Mouse (Mus musculus) c-Kit-positive CD71-positive TER-119-negative erythroid progenitor cells, embryonic 14.5 days (primary cell): ENCODE measurements around the gene Hsd17b1.
A peak's percentile ranks its signal among the peaks of the same experiment; 100 is the strongest.

Experiments used
- DNase-seq: peaks from one replicate; pipeline ENCODE4 v3.0.0-alpha.2; 2013; ENCODE audit warnings: low read depth

The Hsd17b1 gene

GRCm38 (mm10) chr11:101078121-101078520, at the start of gene Hsd17b1:
TSS of gene Hsd17b1 (plus strand) at chr11:101078411.
- no peak for DNase-seq

- DNase-seq = no peak
Measured at GRCm38 (mm10) chr11:101029320-101029719, 48.9 kb upstream of the Hsd17b1 start.

GRCm38 (mm10) chr11:101030136-101030807, 47.9 kb upstream of the Hsd17b1 start:
- no peak for DNase-seq

- no peak for DNase-seq
Measured at GRCm38 (mm10) chr11:101030808-101031156, 47.4 kb upstream of the Hsd17b1 start.

DNA sequence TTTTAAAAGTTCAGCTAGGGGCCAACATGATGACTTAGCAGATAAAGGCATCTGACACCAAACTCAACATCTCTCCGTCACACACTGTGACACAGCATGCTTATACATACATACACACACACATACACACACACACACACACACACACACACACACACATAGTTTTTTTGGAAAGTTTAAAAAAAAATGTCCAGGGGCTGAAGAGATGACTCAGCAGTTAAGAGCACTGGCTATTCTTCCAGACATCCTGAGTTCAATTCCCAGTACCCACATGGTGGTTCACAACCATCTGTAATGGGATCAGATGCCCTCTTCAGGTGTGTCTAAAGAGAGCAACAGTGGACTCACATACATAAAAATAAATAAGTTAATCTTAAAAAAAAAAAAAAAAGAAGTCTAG, 46.7 kb upstream of the Hsd17b1 start:
- no peak for DNase-seq

DNA sequence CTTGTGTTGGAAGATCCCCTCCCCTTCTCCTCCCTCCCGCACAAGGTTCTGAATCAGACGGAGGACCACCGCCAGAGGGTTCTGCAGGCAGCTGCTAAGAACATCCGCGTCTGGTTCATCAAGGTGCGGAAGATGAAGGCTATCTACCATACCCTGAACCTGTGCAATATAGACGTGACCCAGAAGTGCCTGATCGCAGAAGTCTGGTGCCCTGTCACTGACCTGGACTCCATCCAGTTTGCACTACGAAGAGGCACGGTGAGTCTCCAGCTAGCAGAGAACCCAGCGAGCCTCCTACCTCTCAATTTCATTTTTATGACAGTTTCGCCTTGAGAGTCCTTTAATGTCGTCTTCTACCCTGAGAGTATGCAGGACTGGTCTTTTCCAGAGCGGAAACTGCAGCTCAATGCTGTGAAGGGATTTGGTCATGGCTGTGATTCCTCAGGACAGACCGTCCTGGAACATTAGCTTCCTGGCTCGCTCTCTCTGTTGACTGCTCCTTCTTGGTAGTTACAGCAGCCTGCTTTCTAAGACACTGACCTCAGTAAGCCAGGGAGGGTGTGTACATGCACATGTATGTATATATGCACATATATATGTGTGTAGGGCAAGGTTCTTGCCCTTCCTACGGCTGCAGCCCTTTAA, 44.2 kb upstream of the Hsd17b1 start:
- DNase-seq = no peak

DNA sequence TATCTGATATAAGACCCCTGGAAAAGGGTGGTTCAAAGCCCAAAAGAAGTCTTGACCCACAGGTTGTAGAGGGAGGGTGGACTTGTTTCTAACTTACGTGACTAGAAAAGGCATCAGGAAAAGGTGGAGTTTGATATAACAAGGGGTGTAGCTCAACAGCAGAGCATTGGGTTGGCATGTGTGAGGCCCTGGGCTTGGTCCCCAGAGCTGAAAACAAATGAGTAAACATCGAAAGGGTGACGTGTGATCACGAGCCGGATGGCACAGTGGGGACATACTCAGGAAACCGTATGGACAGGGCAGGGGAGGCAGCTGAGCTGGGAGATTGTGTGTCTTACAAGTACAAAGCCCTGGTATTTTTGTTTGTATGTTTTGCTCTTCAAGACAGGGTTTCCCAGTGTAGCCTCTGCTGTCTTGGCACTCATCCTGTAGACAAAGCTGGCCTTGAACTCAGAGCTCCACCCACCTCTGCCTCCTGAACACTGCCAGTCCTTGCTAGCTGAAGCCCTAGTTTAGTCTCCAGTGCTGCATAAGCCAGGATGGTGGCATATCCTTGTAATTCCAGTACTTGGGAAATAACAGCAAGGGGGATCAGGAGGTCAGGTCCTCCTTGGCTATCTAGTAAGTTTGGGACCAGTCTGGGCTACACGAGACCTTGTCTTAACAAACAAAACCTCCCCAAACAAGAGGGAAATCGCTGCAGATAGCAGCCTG, 43.4 kb upstream of the Hsd17b1 start:
- no peak for DNase-seq

DNA sequence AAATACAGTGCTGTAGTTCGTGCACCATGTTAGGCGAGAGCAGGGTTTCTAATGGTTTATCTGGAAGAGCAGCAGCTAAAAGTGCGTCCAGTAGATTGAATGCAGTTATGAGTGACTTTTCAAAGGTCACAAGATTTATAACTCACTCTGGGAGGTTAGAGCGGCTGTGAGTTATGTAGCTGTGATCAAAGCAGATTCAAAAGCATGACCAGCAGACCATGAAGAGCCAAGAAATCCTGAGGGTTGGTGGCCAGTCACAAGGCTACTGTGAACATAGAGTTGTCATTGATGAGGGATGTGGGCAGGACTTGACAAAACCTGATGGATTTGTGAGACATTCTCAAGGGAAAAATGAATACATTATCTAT, 42.9 kb upstream of the Hsd17b1 start:
- DNase-seq = no peak

- DNase-seq = no peak
Measured at GRCm38 (mm10) chr11:101037795-101038194, 40.4 kb upstream of the Hsd17b1 start.

- DNase-seq = no peak
Measured at GRCm38 (mm10) chr11:101045826-101046225, 32.4 kb upstream of the Hsd17b1 start.

GRCm38 (mm10) chr11:101046440-101046839, 31.8 kb upstream of the Hsd17b1 start:
- DNase-seq = no peak

DNA sequence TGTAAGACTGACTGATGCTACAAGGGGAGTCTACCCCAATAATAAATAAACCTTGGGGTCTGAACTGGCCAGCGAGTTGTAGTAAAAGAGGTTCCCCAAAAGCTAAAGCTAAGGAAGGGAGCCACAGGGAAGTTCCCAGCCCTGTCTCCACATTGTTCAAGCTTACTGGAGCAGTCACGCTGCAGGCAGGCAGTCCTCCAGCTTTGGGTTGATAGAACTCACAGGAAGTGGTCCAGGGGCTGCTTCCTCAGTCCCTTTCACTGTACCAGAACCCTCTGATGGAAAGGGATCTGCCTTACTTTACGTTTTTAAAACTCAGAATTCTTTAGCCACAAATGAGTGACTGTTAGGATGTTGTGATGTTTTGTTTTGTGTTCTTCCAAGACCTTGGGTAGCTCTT, 30.7 kb upstream of the Hsd17b1 start:
- no peak for DNase-seq

DNA sequence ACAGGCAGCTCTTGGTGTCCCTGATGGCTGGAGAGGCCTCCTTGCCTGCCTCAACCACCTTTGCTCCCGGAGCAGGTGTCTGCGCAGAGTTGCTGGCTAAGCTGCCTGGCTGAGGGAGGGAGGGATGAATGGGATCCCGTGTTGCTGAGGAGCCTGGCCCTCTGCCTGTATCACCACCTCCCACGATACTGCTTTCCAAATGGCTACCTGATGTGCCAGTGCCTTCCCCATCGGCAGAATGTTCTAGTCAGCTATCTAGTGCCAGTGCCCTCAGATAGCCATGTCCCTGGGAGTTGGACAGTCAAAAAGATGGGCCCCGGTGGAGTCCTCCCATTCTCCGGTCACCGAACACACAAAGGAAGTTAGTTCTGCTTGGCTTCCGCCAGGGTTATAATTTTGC, 27.9 kb upstream of the Hsd17b1 start:
- DNase-seq = no peak

- no peak for DNase-seq
Measured at GRCm38 (mm10) chr11:101051051-101051493, 27.1 kb upstream of the Hsd17b1 start.

DNA sequence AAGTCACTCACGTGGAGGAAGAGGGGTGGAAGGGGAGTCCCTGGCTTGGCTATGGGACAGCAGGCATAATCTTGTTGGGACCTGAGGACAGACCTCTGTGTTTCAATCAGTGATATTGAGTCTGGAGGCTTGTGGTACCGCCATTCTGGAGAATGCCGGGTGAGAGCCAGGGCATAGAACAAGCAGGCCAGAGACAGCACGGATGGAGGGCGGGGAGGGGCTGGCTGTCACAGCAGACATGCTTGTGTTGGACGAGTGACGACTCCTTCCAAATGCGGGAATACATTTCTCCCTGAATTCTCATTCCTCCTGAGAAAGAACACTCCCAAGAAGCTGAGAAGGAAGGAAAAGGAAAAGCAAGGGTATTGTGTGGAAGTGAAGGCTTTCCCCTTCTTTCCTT, 26.6 kb upstream of the Hsd17b1 start:
- DNase-seq = no peak

DNA sequence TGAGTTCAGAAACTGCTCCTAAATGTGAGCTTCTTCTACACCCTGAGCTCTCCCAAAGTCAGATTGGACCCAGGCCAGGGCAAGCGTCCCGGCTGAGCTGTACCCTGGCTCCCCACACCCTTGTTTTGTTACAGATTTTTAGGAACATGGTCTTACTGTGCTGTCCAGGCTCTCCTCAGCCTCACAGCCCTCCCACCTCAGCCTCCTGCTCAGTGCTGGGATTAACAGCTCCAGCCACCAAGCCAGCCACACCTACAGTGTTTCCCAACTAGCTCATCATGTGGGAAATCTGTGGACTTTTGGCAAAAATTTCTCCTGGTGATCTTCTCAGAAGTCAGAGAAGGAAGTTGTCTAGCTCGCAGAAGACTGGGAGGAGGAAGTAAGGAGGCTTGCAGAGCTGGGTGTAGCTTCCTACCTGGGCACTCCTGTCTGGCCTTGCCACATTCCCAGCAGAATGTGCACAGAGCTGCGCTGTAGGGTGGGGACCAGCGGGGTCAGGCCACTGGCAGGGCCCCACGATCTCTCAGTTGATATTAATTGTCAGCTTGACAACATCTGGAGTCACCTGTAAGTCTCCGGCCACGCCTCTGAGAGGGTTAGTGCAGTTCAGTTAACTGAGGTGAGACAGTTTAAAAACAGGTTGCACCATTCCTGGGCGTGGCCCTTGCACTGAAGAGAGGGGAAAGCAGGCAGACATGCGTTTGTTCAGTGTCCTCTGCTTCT, 25.3 kb upstream of the Hsd17b1 start:
- DNase-seq = no peak

DNA sequence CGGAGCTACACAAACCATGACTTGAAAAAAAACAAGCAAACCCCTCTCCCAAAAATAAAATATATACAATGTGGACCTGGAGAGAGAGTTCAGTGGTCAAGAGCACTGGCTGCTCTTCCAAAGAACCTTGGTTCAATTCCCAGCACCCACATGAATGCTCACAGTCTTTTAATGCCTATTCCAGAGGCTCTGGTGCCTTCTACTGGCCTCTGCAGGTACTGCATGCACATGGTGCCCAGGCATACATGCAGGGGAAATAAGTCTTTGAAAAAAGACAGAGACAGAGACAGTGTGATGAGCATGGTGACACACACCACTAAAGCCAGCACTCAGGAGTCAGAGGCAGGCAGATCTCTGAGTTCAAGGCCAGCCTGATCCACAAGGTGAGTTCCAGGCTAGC, 24.2 kb upstream of the Hsd17b1 start:
- no peak for DNase-seq

DNA sequence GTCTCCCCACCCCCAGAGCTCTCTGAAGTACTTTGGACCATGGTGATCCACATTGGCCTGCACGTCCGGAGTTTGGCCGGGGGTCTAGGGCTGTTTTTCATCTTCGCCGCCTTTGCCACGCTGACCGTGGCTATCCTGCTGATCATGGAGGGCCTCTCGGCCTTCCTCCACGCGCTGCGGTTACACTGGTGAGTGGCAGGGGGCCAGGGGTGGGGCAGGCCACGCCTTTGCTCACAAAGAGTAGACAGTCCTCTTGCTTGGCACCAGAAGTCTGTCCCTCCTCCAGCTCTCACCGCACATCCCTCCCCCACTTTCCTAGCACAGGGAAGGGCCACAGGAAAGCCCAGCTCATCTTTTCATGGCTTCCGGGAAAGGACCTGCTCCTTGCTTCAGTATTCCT, 22.8 kb upstream of the Hsd17b1 start:
- no peak for DNase-seq

GRCm38 (mm10) chr11:101056885-101057284, 21.3 kb upstream of the Hsd17b1 start:
- DNase-seq = no peak

DNA sequence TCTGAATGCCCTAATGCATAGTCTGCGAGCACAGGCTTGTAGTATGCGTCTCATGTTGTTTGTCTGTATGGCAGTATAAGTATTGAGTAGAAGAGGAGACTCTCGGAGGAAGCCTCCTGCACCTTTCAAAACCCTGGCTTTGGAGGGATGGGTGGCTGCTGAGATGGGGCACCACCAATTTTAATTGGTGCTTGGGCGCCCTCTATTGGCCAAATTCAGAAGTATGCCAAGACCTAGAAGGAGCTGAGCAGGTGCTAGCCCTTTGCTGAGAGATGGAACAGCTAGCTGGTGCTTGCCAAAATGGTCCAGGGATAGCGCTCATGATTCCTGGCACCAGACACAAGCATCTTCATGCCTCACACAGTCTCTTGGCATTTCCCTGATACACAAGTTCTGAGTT, 20.4 kb upstream of the Hsd17b1 start:
- peak; percentile 71 for DNase-seq

GRCm38 (mm10) chr11:101058726-101059125, 19.5 kb upstream of the Hsd17b1 start:
- DNase-seq = no peak

DNA sequence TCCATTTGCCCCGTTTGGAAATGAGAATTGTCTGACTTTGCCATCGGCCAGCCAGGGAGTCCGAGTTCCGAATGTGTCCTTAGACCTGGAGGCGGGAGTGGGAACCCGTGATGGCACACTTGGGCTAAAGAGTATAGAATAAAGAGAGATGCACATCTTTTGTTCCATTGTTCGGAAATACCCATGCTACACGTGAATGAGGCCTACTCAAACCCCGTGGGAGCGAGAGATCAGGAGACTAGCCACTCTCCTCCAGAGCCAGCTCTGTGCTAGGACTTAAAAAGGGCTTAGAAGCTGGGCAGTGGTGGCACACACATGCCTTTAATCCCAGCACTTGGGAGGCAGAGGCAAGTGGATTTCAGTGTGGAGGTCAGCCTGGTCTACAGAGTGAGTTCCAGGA, 18.7 kb upstream of the Hsd17b1 start:
- no peak for DNase-seq

GRCm38 (mm10) chr11:101060126-101060525, 18.1 kb upstream of the Hsd17b1 start:
- no peak for DNase-seq
